Mouse (Mus musculus): ENCODE measurements around the gene Bag6. TPM values are rescaled to one million over a fixed set of nuclear protein-coding genes. Genes with fewer than 3 reads are reported as not detected.

The Bag6 gene
- total and polyA plus RNA-seq, 2 experiments from 2014 or later = 55.8 to 320 TPM

GRCm38 (mm10) chr17:35102299-35102698 lies 32.7 kb upstream of the Bag6 start:
- Histone ChIP-seq H3K9me3 (ENCODE audit: low read length) (no peaks in the 10 kb centered on the region), H3K27me3 (ENCODE audit: insufficient read depth, low read length) (no peaks in the 10 kb centered on the region), H3K4me3 (ENCODE audit: low read length) (no peak overlapping the region), H3K9ac (replicated peaks; ENCODE audit: low read length) (no peak overlapping the region), H3K27ac (no peak overlapping the region), H3K4me1 (ENCODE audit: insufficient read depth, low read length) (no peaks in the 10 kb centered on the region), H3K4me2 (ENCODE audit: low read depth, low read length) (no peak overlapping the region), H3K36me3 (ENCODE audit: insufficient read depth, low read length) (peaks cover 63% of the 10 kb centered on the region)
- ATAC-seq = no peak
- no peak for TF ChIP-seq CTCF (IDR thresholded peaks at IDR 0.05; ENCODE audit: low read depth)
- no peak for DNase-seq (ENCODE audit: low spot score)
- 67% methylated on average over 7 of the region's 8 CpGs for WGBS

- H3K27ac ChIP-seq = no peak overlapping the region
- H3K27me3 ChIP-seq (ENCODE audit: insufficient read depth, low read length) = no peaks in the 10 kb centered on the region
- WGBS = 67% methylated on average over 6 of the region's 6 CpGs
- ATAC-seq (no peak), DNase-seq (ENCODE audit: low spot score) (no peak)
- no peak overlapping the region for H3K4me3 ChIP-seq (ENCODE audit: low read length)
- no peak overlapping the region for H3K4me2 ChIP-seq (ENCODE audit: low read depth, low read length)
- peaks cover 57% of the 10 kb centered on the region for H3K36me3 ChIP-seq (ENCODE audit: insufficient read depth, low read length)
- no peak overlapping the region for H3K9ac ChIP-seq (replicated peaks; ENCODE audit: low read length)
- TF ChIP-seq CTCF (IDR thresholded peaks at IDR 0.05; ENCODE audit: low read depth) = no peak
- H3K4me1 ChIP-seq (ENCODE audit: insufficient read depth, low read length) = no peaks in the 10 kb centered on the region
- H3K9me3 ChIP-seq (ENCODE audit: low read length) = no peaks in the 10 kb centered on the region
Observed at GRCm38 (mm10) chr17:35103221-35103690, 31.7 kb upstream of the Bag6 start.

- 94% methylated on average over 7 of the region's 7 CpGs for WGBS
- no peak overlapping the region for H3K4me3 ChIP-seq (ENCODE audit: low read length)
- ATAC-seq (no peak), DNase-seq (ENCODE audit: low spot score) (no peak)
- no peak overlapping the region for H3K27ac ChIP-seq
- H3K4me1 ChIP-seq (ENCODE audit: insufficient read depth, low read length) = no peaks in the 10 kb centered on the region
- peaks cover 50% of the 10 kb centered on the region for H3K36me3 ChIP-seq (ENCODE audit: insufficient read depth, low read length)
- no peak for TF ChIP-seq CTCF (IDR thresholded peaks at IDR 0.05; ENCODE audit: low read depth)
- no peaks in the 10 kb centered on the region for H3K27me3 ChIP-seq (ENCODE audit: insufficient read depth, low read length)
- no peak overlapping the region for H3K4me2 ChIP-seq (ENCODE audit: low read depth, low read length)
- H3K9ac ChIP-seq (replicated peaks; ENCODE audit: low read length) = no peak overlapping the region
- H3K9me3 ChIP-seq (ENCODE audit: low read length) = no peaks in the 10 kb centered on the region
Observed at GRCm38 (mm10) chr17:35104079-35104478, 30.9 kb upstream of the Bag6 start.

- Histone ChIP-seq H3K9me3 (ENCODE audit: low read length) (no peaks in the 10 kb centered on the region), H3K9ac (replicated peaks; ENCODE audit: low read length) (no peak overlapping the region), H3K36me3 (ENCODE audit: insufficient read depth, low read length) (peaks cover 43% of the 10 kb centered on the region), H3K27ac (no peak overlapping the region), H3K4me3 (ENCODE audit: low read length) (no peak overlapping the region), H3K27me3 (ENCODE audit: insufficient read depth, low read length) (no peaks in the 10 kb centered on the region), H3K4me1 (ENCODE audit: insufficient read depth, low read length) (no peaks in the 10 kb centered on the region), H3K4me2 (ENCODE audit: low read depth, low read length) (no peak overlapping the region)
- WGBS = 68% methylated on average over 6 of the region's 6 CpGs
- no peak for DNase-seq (ENCODE audit: low spot score)
- no peak for TF ChIP-seq CTCF (IDR thresholded peaks at IDR 0.05; ENCODE audit: low read depth)
- no peak for ATAC-seq
Observed at GRCm38 (mm10) chr17:35104754-35105153, 30.2 kb upstream of the Bag6 start.

GRCm38 (mm10) chr17:35105740-35106389 lies 29.1 kb upstream of the Bag6 start:
- Histone ChIP-seq H3K4me2 (ENCODE audit: low read depth, low read length) (peak overlapping the region; percentile 40), H3K9me3 (ENCODE audit: low read length) (no peaks in the 10 kb centered on the region), H3K4me3 (ENCODE audit: low read length) (no peak overlapping the region), H3K27ac (peak overlapping the region; percentile 28; the same call in 1 of the 2 replicates), H3K9ac (replicated peaks; ENCODE audit: low read length) (peak overlapping the region; percentile 23; the same call in 1 of the 2 replicates), H3K4me1 (ENCODE audit: insufficient read depth, low read length) (no peaks in the 10 kb centered on the region), H3K27me3 (ENCODE audit: insufficient read depth, low read length) (no peaks in the 10 kb centered on the region), H3K36me3 (ENCODE audit: insufficient read depth, low read length) (peaks cover 32% of the 10 kb centered on the region)
- peak; percentile 78 for TF ChIP-seq CTCF (IDR thresholded peaks at IDR 0.05; ENCODE audit: low read depth)
- DNase-seq (ENCODE audit: low spot score) = peak; percentile 75
- peak; percentile 49 for ATAC-seq
- WGBS = 17% methylated on average over 13 of the region's 13 CpGs

GRCm38 (mm10) chr17:35106522-35106921 lies 28.5 kb upstream of the Bag6 start:
- DNase-seq (ENCODE audit: low spot score) (peak; percentile 27), ATAC-seq (no peak)

GRCm38 (mm10) chr17:35108097-35108496 lies 26.9 kb upstream of the Bag6 start, which contains the start of gene Ly6g5c:
TSS of gene Ly6g5c (plus strand) at chr17:35108279.
- TF ChIP-seq CTCF (IDR thresholded peaks at IDR 0.05; ENCODE audit: low read depth) = no peak
- Histone ChIP-seq H3K4me1 (ENCODE audit: insufficient read depth, low read length) (no peaks in the 10 kb centered on the region), H3K27me3 (ENCODE audit: insufficient read depth, low read length) (no peaks in the 10 kb centered on the region), H3K4me2 (ENCODE audit: low read depth, low read length) (no peak within 1 kb of the TSS), H3K27ac (no peak within 1 kb of the TSS), H3K9ac (replicated peaks; ENCODE audit: low read length) (no peak within 1 kb of the TSS), H3K4me3 (ENCODE audit: low read length) (no peak within 1 kb of the TSS), H3K9me3 (ENCODE audit: low read length) (no peaks in the 10 kb centered on the region), H3K36me3 (ENCODE audit: insufficient read depth, low read length) (peaks cover 12% of the 10 kb centered on the region)
- whole genome bisulfite sequencing = 71% methylated on average over 6 of the region's 6 CpGs
- ATAC-seq = no peak
- peak; percentile 27 for DNase-seq (ENCODE audit: low spot score)

More at GRCm38 (mm10) chr17:35106522-35106921, 28.5 kb upstream of the Bag6 start:
- Histone ChIP-seq H3K27ac (no peak overlapping the region; the same call in 1 of the 2 replicates), H3K4me2 (ENCODE audit: low read depth, low read length) (0 out of 2 replicates have a peak overlapping the region, but pooled peaks have one; percentile 40), H3K9me3 (ENCODE audit: low read length) (no peaks in the 10 kb centered on the region), H3K9ac (replicated peaks; ENCODE audit: low read length) (no peak overlapping the region), H3K4me1 (ENCODE audit: insufficient read depth, low read length) (no peaks in the 10 kb centered on the region), H3K27me3 (ENCODE audit: insufficient read depth, low read length) (no peaks in the 10 kb centered on the region), H3K36me3 (ENCODE audit: insufficient read depth, low read length) (peaks cover 26% of the 10 kb centered on the region), H3K4me3 (ENCODE audit: low read length) (no peak overlapping the region)
- WGBS = 62% methylated on average over 3 of the region's 3 CpGs
- TF ChIP-seq CTCF (IDR thresholded peaks at IDR 0.05; ENCODE audit: low read depth) = peak; percentile 51

All from hindbrain, postnatal 0 days (tissue).